Mouse (Mus musculus): ENCODE measurements around the gene Zbtb43. TPM values are rescaled to one million over a fixed set of nuclear protein-coding genes. Genes with fewer than 3 reads are reported as not detected.
A peak's percentile ranks its signal among the peaks of the same experiment; 100 is the strongest.

Gene Zbtb43
- polyA plus RNA-seq, 2 experiments = 13.6 to 19.0 TPM

DNA sequence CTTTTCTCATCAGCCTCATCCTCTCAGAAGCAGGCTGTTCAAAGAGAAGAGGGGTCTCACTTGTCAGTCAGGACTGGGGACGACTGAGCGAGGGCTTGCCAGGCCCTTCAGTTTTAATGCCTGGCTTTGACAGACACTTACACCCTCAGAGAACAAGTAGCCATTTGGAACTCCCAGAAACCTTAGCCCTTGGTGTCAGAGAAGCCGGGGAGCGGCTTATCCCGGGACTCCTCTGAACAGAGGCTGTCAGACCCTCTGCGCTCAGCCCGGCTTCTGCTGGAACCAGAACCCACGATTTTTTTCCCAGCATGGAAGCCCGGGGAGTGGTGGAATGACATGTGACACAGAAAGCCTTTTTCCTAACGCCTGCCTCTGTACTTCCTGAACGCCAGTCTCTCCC lies 31.2 kb downstream of the Zbtb43 start:
- 44% methylated on average over 11 of the region's 11 CpGs for WGBS
- Histone ChIP-seq H3K36me3 (ENCODE audit: control insufficient read depth, insufficient read depth, low read length) (no peaks in the 10 kb centered on the region), H3K4me3 (replicated peaks; ENCODE audit: low read length) (no peak overlapping the region), H3K27me3 (ENCODE audit: control insufficient read depth, insufficient read depth, low read length) (no peaks in the 10 kb centered on the region), H3K9ac (ENCODE audit: low read depth, low read length, severe bottlenecking) (no peak overlapping the region), H3K4me1 (ENCODE audit: control insufficient read depth, insufficient read depth, low read length) (peaks cover 13% of the 10 kb centered on the region), H3K27ac (replicated peaks; ENCODE audit: low read depth, low read length) (no peak overlapping the region), H3K9me3 (ENCODE audit: control insufficient read depth, low read length) (no peaks in the 10 kb centered on the region), H3K4me2 (replicated peaks; ENCODE audit: low read depth, low read length, severe bottlenecking) (no peak overlapping the region)
- ATAC-seq (ENCODE audit: low FRiP score, low read depth) (no peak), DNase-seq (ENCODE audit: low spot score) (no peak)
- TF ChIP-seq POLR2A (IDR thresholded peaks at IDR 0.05; ENCODE audit: borderline replicate concordance, extremely low read depth, insufficient read depth, insufficient read length) = no peak

DNA sequence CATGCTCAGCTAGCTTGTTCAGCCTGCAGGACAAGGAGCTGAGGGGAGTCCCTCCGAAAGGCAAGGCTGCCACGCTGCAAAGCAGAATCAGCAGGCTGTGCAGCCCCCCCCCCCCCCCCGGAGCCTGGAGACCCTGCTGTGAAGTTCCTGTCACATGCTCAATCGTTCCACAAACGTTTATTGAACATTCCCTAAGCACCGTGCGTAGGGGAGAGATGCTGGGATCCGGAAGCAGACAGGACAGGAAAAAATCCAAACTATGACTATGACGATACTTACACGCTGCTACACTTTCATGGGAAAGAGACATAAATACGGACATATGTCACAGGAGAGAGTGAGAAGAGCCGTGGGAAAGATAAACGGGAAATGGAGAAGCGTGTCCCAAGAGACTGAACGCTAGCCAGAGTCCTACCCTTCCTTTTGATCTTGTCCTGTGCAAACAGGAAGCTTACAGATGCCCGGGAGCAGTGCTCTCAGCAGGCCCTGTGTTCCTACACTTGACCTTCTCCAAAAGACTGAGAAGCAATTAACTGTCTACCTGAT lies 32.3 kb downstream of the Zbtb43 start:
- ATAC-seq (ENCODE audit: low FRiP score, low read depth) (no peak; the same call in 1 of the 2 replicates), DNase-seq (ENCODE audit: low spot score) (peak; percentile 35)
- Histone ChIP-seq H3K9ac (ENCODE audit: low read depth, low read length, severe bottlenecking) (peak overlapping the region; percentile 45), H3K4me1 (ENCODE audit: control insufficient read depth, insufficient read depth, low read length) (peaks cover 13% of the 10 kb centered on the region), H3K27ac (replicated peaks; ENCODE audit: low read depth, low read length) (0 out of 2 replicates have a peak overlapping the region, but pooled peaks have one; percentile 13), H3K4me2 (replicated peaks; ENCODE audit: low read depth, low read length, severe bottlenecking) (peak overlapping the region; percentile 43), H3K4me3 (replicated peaks; ENCODE audit: low read length) (peak overlapping the region; percentile 14), H3K9me3 (ENCODE audit: control insufficient read depth, low read length) (no peaks in the 10 kb centered on the region), H3K36me3 (ENCODE audit: control insufficient read depth, insufficient read depth, low read length) (no peaks in the 10 kb centered on the region), H3K27me3 (ENCODE audit: control insufficient read depth, insufficient read depth, low read length) (no peaks in the 10 kb centered on the region)
- 4% methylated on average over 16 of the region's 16 CpGs for WGBS
- no peak for TF ChIP-seq POLR2A (IDR thresholded peaks at IDR 0.05; ENCODE audit: borderline replicate concordance, extremely low read depth, insufficient read depth, insufficient read length)

DNA sequence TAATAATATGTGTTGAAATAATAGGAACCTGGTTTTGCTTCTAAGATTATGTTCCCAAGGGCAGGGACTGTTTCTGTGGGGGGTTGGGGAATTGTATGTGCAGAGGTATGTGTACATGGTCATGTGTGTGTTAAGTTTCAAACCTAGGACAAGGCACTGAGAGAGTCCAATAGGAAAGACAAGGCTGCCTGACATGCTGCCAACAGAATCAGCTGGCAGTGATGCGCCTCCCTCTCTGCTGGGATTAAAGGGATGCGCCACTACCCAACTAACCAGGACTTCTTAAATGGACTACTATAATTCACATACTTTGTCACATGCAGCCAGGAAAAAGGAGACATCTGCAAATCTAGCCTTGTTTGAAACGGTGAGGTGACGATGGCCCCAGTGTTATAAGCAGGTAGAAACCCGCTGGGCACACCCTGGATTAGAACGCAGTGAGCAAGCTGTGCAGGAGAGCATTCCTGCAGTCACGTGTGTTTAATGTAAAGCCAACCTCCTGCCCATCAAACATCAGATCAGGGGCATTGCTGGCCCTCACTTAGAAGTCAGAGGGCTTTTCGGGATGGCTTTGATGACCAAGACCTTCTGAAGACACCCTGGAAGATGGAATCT lies 33.2 kb downstream of the Zbtb43 start:
- H3K4me2 ChIP-seq (replicated peaks; ENCODE audit: low read depth, low read length, severe bottlenecking) = no peak overlapping the region
- no peak for DNase-seq (ENCODE audit: low spot score)
- TF ChIP-seq POLR2A (IDR thresholded peaks at IDR 0.05; ENCODE audit: borderline replicate concordance, extremely low read depth, insufficient read depth, insufficient read length) = no peak
- no peak for ATAC-seq (ENCODE audit: low FRiP score, low read depth)
- H3K9ac ChIP-seq (ENCODE audit: low read depth, low read length, severe bottlenecking) = no peak overlapping the region
- H3K4me1 ChIP-seq (ENCODE audit: control insufficient read depth, insufficient read depth, low read length) = peaks cover 14% of the 10 kb centered on the region
- 44% methylated on average over 8 of the region's 8 CpGs for WGBS
- no peaks in the 10 kb centered on the region for H3K9me3 ChIP-seq (ENCODE audit: control insufficient read depth, low read length)
- no peak overlapping the region for H3K4me3 ChIP-seq (replicated peaks; ENCODE audit: low read length)
- no peak overlapping the region for H3K27ac ChIP-seq (replicated peaks; ENCODE audit: low read depth, low read length)
- no peaks in the 10 kb centered on the region for H3K36me3 ChIP-seq (ENCODE audit: control insufficient read depth, insufficient read depth, low read length)
- H3K27me3 ChIP-seq (ENCODE audit: control insufficient read depth, insufficient read depth, low read length) = no peaks in the 10 kb centered on the region

DNA sequence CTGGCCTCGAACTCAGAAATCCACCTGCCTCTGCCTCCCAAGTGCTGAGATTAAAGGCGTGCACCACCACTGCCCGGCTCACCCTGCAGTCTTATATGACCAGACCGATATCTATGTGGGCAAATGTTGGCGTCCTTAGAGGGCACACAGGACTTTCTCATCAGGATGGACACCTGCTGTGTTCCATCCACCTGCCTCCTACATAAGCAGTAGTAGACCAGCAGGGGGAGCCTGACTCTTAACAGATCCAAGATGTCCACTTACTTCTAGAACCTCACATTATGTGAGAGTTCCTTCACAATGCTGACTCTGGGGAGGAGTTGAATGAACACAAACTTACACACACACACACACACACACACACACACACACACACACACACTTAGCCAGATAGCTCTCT lies 35.5 kb downstream of the Zbtb43 start:
- DNase-seq (ENCODE audit: low spot score) = peak; percentile 82
- WGBS = 46% methylated on average over 5 of the region's 5 CpGs

DNA sequence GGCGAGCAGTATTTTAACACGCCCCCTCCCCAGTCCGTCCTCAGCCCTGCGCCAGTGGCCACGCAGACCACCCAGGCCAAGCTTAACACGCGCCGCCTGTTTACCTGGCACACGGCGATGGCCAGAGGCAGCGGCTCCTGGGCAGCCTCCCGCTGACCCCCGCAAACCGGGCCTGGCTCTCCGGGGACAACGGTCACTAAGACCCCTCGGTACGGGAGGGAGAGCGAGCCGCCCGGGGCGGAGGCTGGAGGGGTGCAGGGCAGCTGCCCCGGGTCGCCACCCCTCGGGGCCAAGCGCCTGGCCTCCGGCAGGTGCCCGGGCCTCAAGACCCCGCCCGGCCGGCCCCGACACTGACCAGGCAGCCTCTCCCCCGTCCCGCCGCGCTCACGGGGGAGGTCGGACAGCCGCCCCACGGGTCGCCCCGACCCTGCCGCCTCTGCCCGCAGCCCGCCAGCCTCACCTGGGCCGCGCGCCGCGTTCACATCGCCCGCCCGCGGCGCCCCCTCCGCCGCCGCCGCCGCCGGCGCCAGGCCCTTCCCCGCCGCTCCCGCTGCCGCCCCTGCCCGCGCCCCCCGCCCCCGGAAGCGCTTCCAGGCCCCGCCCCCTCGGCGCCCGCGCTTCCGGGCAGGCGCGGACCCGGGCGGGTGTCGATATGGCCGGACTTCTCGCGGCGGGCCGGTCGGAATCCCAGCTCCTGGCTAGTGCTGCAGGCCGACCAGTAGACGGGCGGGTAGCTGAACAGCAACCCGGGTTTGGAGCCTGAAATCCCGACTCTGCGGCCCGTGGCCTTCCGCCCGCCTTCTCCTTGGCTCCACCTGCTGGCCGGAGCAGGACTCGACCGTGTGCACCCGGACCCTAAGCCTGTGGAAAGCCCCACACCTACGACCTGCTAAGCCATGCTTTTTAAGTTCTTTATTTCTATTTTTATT lies 37.3 kb downstream of the Zbtb43 start, which contains the start of gene Zbtb34:
Gene Zbtb34, minus strand, starts transcription at position 554 of the 929 bp plus-strand sequence.
- WGBS = 1% methylated on average over 75 of the region's 102 CpGs
- peak within 1 kb of the TSS; percentile 86 for H3K4me2 ChIP-seq (replicated peaks; ENCODE audit: low read depth, low read length, severe bottlenecking)
- no peaks in the 10 kb centered on the region for H3K9me3 ChIP-seq (ENCODE audit: control insufficient read depth, low read length)
- H3K27ac ChIP-seq (replicated peaks; ENCODE audit: low read depth, low read length) = peak within 1 kb of the TSS; percentile 68
- peak; percentile 82 for TF ChIP-seq POLR2A (IDR thresholded peaks at IDR 0.05; ENCODE audit: borderline replicate concordance, extremely low read depth, insufficient read depth, insufficient read length)
- peaks cover 16% of the 10 kb centered on the region for H3K4me1 ChIP-seq (ENCODE audit: control insufficient read depth, insufficient read depth, low read length)
- ATAC-seq (ENCODE audit: low FRiP score, low read depth) (peak; percentile 85), DNase-seq (ENCODE audit: low spot score) (peak; percentile 42)
- peaks cover 11% of the 10 kb centered on the region for H3K36me3 ChIP-seq (ENCODE audit: control insufficient read depth, insufficient read depth, low read length)
- H3K27me3 ChIP-seq (ENCODE audit: control insufficient read depth, insufficient read depth, low read length) = no peaks in the 10 kb centered on the region
- H3K9ac ChIP-seq (ENCODE audit: low read depth, low read length, severe bottlenecking) = peak within 1 kb of the TSS; percentile 93
- peak within 1 kb of the TSS; percentile 96 for H3K4me3 ChIP-seq (replicated peaks; ENCODE audit: low read length)

More for the DNA sequence above, 35.5 kb downstream of the Zbtb43 start:
- Histone ChIP-seq H3K27me3 (ENCODE audit: control insufficient read depth, insufficient read depth, low read length) (no peaks in the 10 kb centered on the region), H3K4me3 (replicated peaks; ENCODE audit: low read length) (no peak overlapping the region), H3K9me3 (ENCODE audit: control insufficient read depth, low read length) (no peaks in the 10 kb centered on the region), H3K4me1 (ENCODE audit: control insufficient read depth, insufficient read depth, low read length) (peaks cover 22% of the 10 kb centered on the region), H3K4me2 (replicated peaks; ENCODE audit: low read depth, low read length, severe bottlenecking) (no peak overlapping the region), H3K27ac (replicated peaks; ENCODE audit: low read depth, low read length) (no peak overlapping the region), H3K36me3 (ENCODE audit: control insufficient read depth, insufficient read depth, low read length) (no peaks in the 10 kb centered on the region), H3K9ac (ENCODE audit: low read depth, low read length, severe bottlenecking) (no peak overlapping the region)
- ATAC-seq (ENCODE audit: low FRiP score, low read depth) = no peak
- no peak for TF ChIP-seq POLR2A (IDR thresholded peaks at IDR 0.05; ENCODE audit: borderline replicate concordance, extremely low read depth, insufficient read depth, insufficient read length)

All from limb, embryonic 14.5 days (tissue).